Mouse (Mus musculus) kidney, adult 2 months (tissue): Measurements from ENCODE around the gene Foxd1.

Experiments used
- CTCF ChIP-seq: fragments of 200-500 bp; conservative IDR thresholded peaks from 2 replicates; pipeline ENCODE4 v1.5.1; 2011; ENCODE audit warnings: low read depth, mild to moderate bottlenecking, control low read depth, low read length, moderate library complexity, mixed read lengths; ENCODE audit not compliant: insufficient read depth, insufficient read length
- POLR2A ChIP-seq: fragments of 200-500 bp; IDR thresholded peaks from one replicate; pipeline ENCODE4 v1.6.1; 2011; ENCODE audit warnings: low read depth, low read length, control low read depth

DNA sequence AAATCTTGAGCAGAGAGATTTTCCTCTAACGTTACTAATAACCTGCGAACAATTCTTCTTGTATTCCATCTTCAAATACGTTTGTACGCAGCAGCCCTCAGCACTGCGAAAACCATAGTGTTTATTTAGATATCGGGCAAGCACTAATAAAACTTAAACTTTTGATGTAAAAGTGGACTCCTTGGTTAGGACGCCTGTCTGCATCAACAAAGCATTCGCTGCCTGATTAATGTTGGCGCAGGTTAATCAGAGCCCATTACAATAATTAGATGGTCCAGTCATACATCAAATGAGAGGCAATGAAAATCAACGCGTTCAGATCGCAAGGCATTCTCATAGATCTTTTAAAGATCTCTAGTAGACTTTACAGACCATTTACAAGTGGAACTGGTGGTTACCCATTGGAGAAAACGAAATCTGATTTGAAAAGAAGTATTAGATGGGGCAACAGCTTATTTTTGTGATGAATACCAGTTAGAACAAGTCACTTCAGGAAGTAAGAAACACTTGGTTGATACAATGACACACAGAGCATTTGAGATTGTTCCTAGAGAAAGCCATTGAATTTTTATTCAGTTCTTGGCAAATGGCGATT is 1.6 kb upstream of the Foxd1 start:
- TF ChIP-seq POLR2A (no peak), CTCF (no peak)
